Mouse (Mus musculus) ES-Bruce4 (cell line): ENCODE results near the gene Pdzd2.

ENCODE experiments used
- CTCF ChIP-seq: IDR thresholded peaks from one replicate; pipeline ENCODE4 v1.8.1; 2011; ENCODE audit warnings: low read depth, low read length
- EP300 ChIP-seq: IDR thresholded peaks from 2 replicates; pipeline ENCODE4 v1.6.1; 2011; ENCODE audit warnings: low read depth, low read length; ENCODE audit not compliant: insufficient read depth

DNA sequence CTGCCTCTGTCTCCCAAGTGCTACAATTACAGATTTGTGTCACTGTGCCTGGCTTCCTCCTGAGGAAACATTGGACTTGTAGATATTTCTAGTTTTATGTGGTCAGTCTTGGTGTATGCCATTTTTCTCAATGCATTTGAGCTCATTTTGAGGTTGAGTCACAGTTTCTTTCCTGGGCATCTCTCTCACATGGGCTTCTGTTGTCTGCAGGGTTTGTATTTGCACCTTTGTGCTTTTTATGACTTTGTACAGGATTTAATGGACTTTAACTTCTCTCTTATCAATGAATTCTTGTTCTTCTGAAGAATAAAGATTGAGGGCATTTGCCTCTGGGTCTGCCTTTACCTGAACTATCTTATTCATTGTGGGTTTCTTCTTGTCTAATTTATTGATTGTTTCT lies 382.3 kb downstream of the Pdzd2 start:
- TF ChIP-seq CTCF (no peak), EP300 (no peak)
